Mouse (Mus musculus): ENCODE results near the gene 1700084M14Rik. TPM values are rescaled to one million over a fixed set of nuclear protein-coding genes. Genes with fewer than 3 reads are reported as not detected.
"Not testable (repeated sequence)": the region's sequence is repeated elsewhere in the genome, so short reads cannot be mapped to it uniquely, and the experiment has no call there.

Gene 1700084M14Rik
- not detected for total RNA-seq (2021)
- long read RNA-seq, experiment 1, result 0 reads
- long read RNA-seq, experiment 2, result 0 reads

DNA sequence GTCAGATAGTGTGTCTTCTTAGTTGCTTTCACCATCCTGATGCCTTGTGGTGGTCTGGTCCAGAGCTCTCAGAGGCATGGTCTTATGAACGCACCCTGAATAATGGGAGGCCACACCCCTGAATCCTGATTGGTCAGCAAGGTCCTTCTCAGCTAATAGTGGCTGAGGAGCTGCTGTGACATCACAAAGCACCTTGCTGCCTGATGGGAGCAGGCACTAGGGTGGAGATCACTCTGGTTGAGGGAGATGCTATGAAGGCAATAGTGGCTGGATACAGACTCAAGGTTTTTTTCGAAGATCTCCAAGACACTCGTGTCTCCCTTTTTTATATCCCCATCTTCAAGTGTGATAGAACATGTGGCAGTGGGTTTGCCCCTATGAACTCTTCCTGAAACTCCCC, at the start of gene 1700084M14Rik:
1700084M14Rik (minus strand) TSS at position 101 of the 400 bp plus-strand sequence.
- intact Hi-C loops (cut with DNase I); H3K27ac ChIP-seq; H3K4me3 ChIP-seq; DNase-seq: not testable (repeated sequence)

Other genes starting within 250 kb of the 1700084M14Rik start
- not detected for gene Mageb2, start 244.2 kb downstream of the 1700084M14Rik start, total RNA-seq (2021)
- gene Gm5072, start 183.4 kb downstream of the 1700084M14Rik start, total RNA-seq (2021), result not detected
- gene Gm8914, start 95.8 kb downstream of the 1700084M14Rik start, total RNA-seq (2021), result not detected
- gene Gm14781, start 56.3 kb upstream of the 1700084M14Rik start, total RNA-seq (2021), result not detected
- not detected for gene Mageb5, start 207.1 kb upstream of the 1700084M14Rik start, total RNA-seq (2021)

All from gastrocnemius, adult 2 months (tissue).